Mouse (Mus musculus): ENCODE results near the gene Zfp593. TPM values are rescaled to one million over a fixed set of nuclear protein-coding genes. Genes with fewer than 3 reads are reported as not detected.
A peak's percentile ranks its signal among the peaks of the same experiment; 100 is the strongest.

Zfp593 gene
- polyA plus RNA-seq (2015; fragmentation: Nextera tagmentation; extraction: Ambion mirVana) = 6.1 and 6.2 TPM in 2 replicates

GRCm38 (mm10) chr4:134245148-134245843, at the start of gene Zfp593:
Gene Zfp593 (minus strand): TSS chr4:134245592.
- ATAC-seq (peak; percentile 85), DNase-seq (peak; percentile 96)
- Histone ChIP-seq H3K4me3 (ENCODE audit: low read depth, low read length) (peak within 1 kb of the TSS; percentile 87), H3K4me1 (ENCODE audit: insufficient read depth) (peaks cover 18% of the 10 kb centered on the region), H3K36me3 (replicated peaks; ENCODE audit: insufficient read depth, low read length) (no peaks in the 10 kb centered on the region), H3K9me3 (ENCODE audit: low read length) (no peaks in the 10 kb centered on the region), H3K27me3 (ENCODE audit: insufficient read depth, low read length) (peaks cover 40% of the 10 kb centered on the region), H3K4me2 (ENCODE audit: low read depth, low read length) (peak within 1 kb of the TSS; percentile 100), H3K9ac (replicated peaks) (peak within 1 kb of the TSS; percentile 83), H3K27ac (ENCODE audit: low read depth) (peak within 1 kb of the TSS; percentile 30; the same call in 1 of the 2 replicates)
- WGBS (ENCODE audit: insufficient replicate concordance) = under 1% methylated on average over 60 of the region's 60 CpGs
- TF ChIP-seq CTCF (IDR thresholded peaks at IDR 0.05; ENCODE audit: low read depth) (peak; percentile 89), EP300 (IDR thresholded peaks at IDR 0.05; ENCODE audit: low read depth) (no peak)

- no peak overlapping the region for H3K4me3 ChIP-seq (ENCODE audit: low read depth, low read length)
- peaks cover 10% of the 10 kb centered on the region for H3K27me3 ChIP-seq (ENCODE audit: insufficient read depth, low read length)
- H3K4me2 ChIP-seq (ENCODE audit: low read depth, low read length) = no peak overlapping the region
- no peak for TF ChIP-seq EP300 (IDR thresholded peaks at IDR 0.05; ENCODE audit: low read depth)
- no peak for TF ChIP-seq CTCF (IDR thresholded peaks at IDR 0.05; ENCODE audit: low read depth)
- no peak overlapping the region for H3K27ac ChIP-seq (ENCODE audit: low read depth)
- no peak overlapping the region for H3K9ac ChIP-seq (replicated peaks)
- DNase-seq (no peak), ATAC-seq (no peak)
- 0 out of 2 replicates have a peak, but pooled peaks cover 2% of the 10 kb centered on the region for H3K9me3 ChIP-seq (ENCODE audit: low read length)
- peaks cover 2% of the 10 kb centered on the region for H3K4me1 ChIP-seq (ENCODE audit: insufficient read depth)
- 41% methylated on average over 9 of the region's 9 CpGs for WGBS (ENCODE audit: insufficient replicate concordance)
- no peaks in the 10 kb centered on the region for H3K36me3 ChIP-seq (replicated peaks; ENCODE audit: insufficient read depth, low read length)
Measured at GRCm38 (mm10) chr4:134293692-134294163, 48.3 kb upstream of the Zfp593 start.

DNA sequence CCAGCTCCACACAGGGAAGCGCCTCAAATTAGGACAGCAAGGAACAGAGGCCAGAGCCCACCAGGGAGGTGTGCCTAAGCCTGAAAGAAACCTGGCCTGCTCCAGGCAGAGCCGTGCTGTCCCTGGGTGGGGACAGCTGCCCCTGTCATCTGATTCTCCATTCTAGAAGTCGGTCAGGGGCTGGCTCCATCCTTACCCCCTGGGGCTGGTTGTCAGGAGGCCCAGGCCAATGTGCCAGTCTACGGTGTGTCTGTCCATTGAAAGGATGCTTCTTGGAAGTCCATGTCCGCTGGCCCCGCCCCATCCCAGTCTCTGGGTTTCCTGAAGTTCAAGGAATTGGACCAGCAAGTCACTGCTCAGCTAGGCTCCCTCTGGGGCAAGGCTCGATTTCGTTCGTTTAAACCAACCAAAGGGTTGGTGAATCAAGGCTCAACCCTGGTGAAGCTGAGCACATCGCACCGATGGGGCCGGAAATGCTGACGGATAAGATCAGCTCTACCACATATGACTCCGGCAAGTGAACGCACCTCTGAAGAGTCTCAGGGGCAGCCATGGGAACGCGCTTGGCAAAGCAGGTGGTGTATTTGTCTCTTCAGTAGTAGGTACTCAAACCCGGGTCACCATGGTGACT, 47.8 kb upstream of the Zfp593 start:
- no peak for DNase-seq
- Histone ChIP-seq H3K27ac (ENCODE audit: low read depth) (no peak overlapping the region), H3K4me3 (ENCODE audit: low read depth, low read length) (no peak overlapping the region), H3K4me2 (ENCODE audit: low read depth, low read length) (no peak overlapping the region), H3K27me3 (ENCODE audit: insufficient read depth, low read length) (peaks cover 10% of the 10 kb centered on the region), H3K4me1 (ENCODE audit: insufficient read depth) (peaks cover 7% of the 10 kb centered on the region), H3K9me3 (ENCODE audit: low read length) (0 out of 2 replicates have a peak, but pooled peaks cover 2% of the 10 kb centered on the region), H3K9ac (replicated peaks) (no peak overlapping the region), H3K36me3 (replicated peaks; ENCODE audit: insufficient read depth, low read length) (no peaks in the 10 kb centered on the region)
- ATAC-seq = no peak
- TF ChIP-seq CTCF (IDR thresholded peaks at IDR 0.05; ENCODE audit: low read depth) (no peak), EP300 (IDR thresholded peaks at IDR 0.05; ENCODE audit: low read depth) (no peak)
- WGBS (ENCODE audit: insufficient replicate concordance) = 69% methylated on average over 18 of the region's 18 CpGs

- H3K4me1 ChIP-seq (ENCODE audit: insufficient read depth) = peaks cover 9% of the 10 kb centered on the region
- no peaks in the 10 kb centered on the region for H3K36me3 ChIP-seq (replicated peaks; ENCODE audit: insufficient read depth, low read length)
- ATAC-seq (no peak), DNase-seq (peak; percentile 90)
- no peak overlapping the region for H3K4me3 ChIP-seq (ENCODE audit: low read depth, low read length)
- no peak for TF ChIP-seq EP300 (IDR thresholded peaks at IDR 0.05; ENCODE audit: low read depth)
- TF ChIP-seq CTCF (IDR thresholded peaks at IDR 0.05; ENCODE audit: low read depth) = peak; percentile 94
- no peak overlapping the region for H3K4me2 ChIP-seq (ENCODE audit: low read depth, low read length)
- H3K9ac ChIP-seq (replicated peaks) = no peak overlapping the region
- WGBS (ENCODE audit: insufficient replicate concordance) = 18% methylated on average over 7 of the region's 7 CpGs
- 0 out of 2 replicates have a peak, but pooled peaks cover 2% of the 10 kb centered on the region for H3K9me3 ChIP-seq (ENCODE audit: low read length)
- no peak overlapping the region for H3K27ac ChIP-seq (ENCODE audit: low read depth)
- peaks cover 10% of the 10 kb centered on the region for H3K27me3 ChIP-seq (ENCODE audit: insufficient read depth, low read length)
Measured at GRCm38 (mm10) chr4:134292067-134292466, 46.7 kb upstream of the Zfp593 start.

DNA sequence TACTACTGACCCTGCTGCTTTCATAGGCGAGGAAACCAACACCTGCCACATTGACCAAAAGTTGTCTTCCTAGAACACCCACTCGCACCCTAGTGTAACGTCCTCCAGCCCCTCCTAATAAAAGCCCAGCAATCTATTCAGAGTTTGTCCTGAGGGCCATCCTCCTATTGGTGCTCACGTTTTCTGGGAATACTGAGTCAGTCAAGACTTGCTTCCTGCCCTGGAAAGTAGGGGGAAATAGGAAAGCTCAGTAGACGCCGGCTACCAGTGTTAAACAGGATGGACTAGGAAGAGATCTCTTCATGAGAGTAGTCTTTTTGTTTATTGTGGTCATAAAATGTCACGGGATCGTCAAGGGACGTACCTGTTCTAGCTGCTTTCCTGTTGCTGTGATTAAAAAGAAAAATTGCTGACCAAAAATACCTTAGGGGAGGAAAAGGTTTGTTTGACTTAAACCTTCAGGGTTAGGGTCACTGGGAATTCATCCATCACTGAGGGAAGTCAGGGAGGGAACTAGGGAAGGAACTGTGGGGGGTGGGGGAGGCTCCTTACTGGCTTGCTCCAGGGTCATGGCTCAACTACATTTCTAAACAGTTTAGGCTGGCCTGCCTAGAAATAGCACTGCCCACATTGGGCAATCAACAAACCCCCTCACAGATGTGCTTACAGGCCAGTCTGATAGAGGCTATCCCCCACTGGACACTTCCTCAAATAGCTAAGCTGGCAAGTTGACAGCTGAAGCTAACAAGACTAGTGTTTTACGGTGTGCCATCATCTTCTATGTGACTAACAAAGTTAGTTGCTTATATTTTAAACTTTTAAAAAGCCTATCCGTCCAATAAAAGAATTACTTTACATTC, 43.2 kb upstream of the Zfp593 start:
- no peak for TF ChIP-seq CTCF (IDR thresholded peaks at IDR 0.05; ENCODE audit: low read depth)
- no peak for TF ChIP-seq EP300 (IDR thresholded peaks at IDR 0.05; ENCODE audit: low read depth)
- Histone ChIP-seq H3K9ac (replicated peaks) (peak overlapping the region; percentile 79), H3K4me2 (ENCODE audit: low read depth, low read length) (peak overlapping the region; percentile 97), H3K27ac (ENCODE audit: low read depth) (peak overlapping the region; percentile 94), H3K4me3 (ENCODE audit: low read depth, low read length) (peak overlapping the region; percentile 98), H3K4me1 (ENCODE audit: insufficient read depth) (peaks cover 25% of the 10 kb centered on the region), H3K27me3 (ENCODE audit: insufficient read depth, low read length) (peaks cover 5% of the 10 kb centered on the region; the same call in 1 of the 2 replicates), H3K36me3 (replicated peaks; ENCODE audit: insufficient read depth, low read length) (peaks cover 8% of the 10 kb centered on the region), H3K9me3 (ENCODE audit: low read length) (no peaks in the 10 kb centered on the region)
- DNase-seq (no peak), ATAC-seq (no peak)
- 33% methylated on average over 11 of the region's 11 CpGs for WGBS (ENCODE audit: insufficient replicate concordance)

Data from liver, postnatal 0 days (tissue).